Mouse (Mus musculus): ENCODE measurements around the gene Cacna2d1. TPM values are rescaled to one million over a fixed set of nuclear protein-coding genes. Genes with fewer than 3 reads are reported as not detected.

Gene Cacna2d1
- total and polyA plus RNA-seq, 3 experiments, result 0.08 to 0.13 TPM; not detected in 1

- Histone ChIP-seq H3K79me2 (ENCODE audit: control insufficient read depth, insufficient read depth, low read length, poor library complexity) (no peaks in the 10 kb centered on the region), H3K36me3 (ENCODE audit: control insufficient read depth in 1 of 2, insufficient read depth in 2 of 2, low read length in 2 of 2) (no peaks in the 10 kb centered on the region), H3K4me3 (ENCODE audit: control insufficient read depth in 1 of 2, insufficient read depth in 1 of 2, low read depth in 2 of 2, low read length in 2 of 2) (no peak overlapping the region), H3K27ac (ENCODE audit: control insufficient read depth, low read depth, low read length) (no peak overlapping the region), H3K9me3 (replicated peaks; ENCODE audit: insufficient read depth, low read length) (no peaks in the 10 kb centered on the region), H3K4me1 (ENCODE audit: control insufficient read depth in 1 of 2, insufficient read depth in 2 of 2, low read length in 2 of 2) (no peaks in the 10 kb centered on the region), H3K9ac (ENCODE audit: control insufficient read depth, low read depth, low read length, poor library complexity, severe bottlenecking) (no peak overlapping the region), H3K27me3 (ENCODE audit: control insufficient read depth in 1 of 2, insufficient read depth in 2 of 2, low read length in 2 of 2) (no peaks in the 10 kb centered on the region)
- TF ChIP-seq MAX (IDR thresholded peaks at IDR 0.05; ENCODE audit: low read length) (no peak), NELFE (IDR thresholded peaks at IDR 0.05; ENCODE audit: low read depth, low read length) (no peak), ZNF384 (IDR thresholded peaks at IDR 0.05; ENCODE audit: low read depth, low read length) (no peak), KAT2A (conservative IDR thresholded peaks at IDR 0.05; ENCODE audit: low read depth, low read length) (no peak), MXI1 (IDR thresholded peaks at IDR 0.05; ENCODE audit: low read depth, low read length) (no peak), CHD1 (IDR thresholded peaks at IDR 0.05; ENCODE audit: low read depth, low read length) (no peak), MYC (IDR thresholded peaks at IDR 0.05; ENCODE audit: low read depth, low read length) (no peak), ELF1 (IDR thresholded peaks at IDR 0.05; ENCODE audit: low read depth, low read length) (no peak), CHD2 (IDR thresholded peaks at IDR 0.05; ENCODE audit: low read length) (no peak), ZKSCAN1 (IDR thresholded peaks at IDR 0.05; ENCODE audit: low read depth, low read length) (no peak), HCFC1 (IDR thresholded peaks at IDR 0.05; ENCODE audit: low read depth, low read length) (no peak), SMC3 (IDR thresholded peaks at IDR 0.05; ENCODE audit: low read depth, low read length) (no peak), CTCF (IDR thresholded peaks at IDR 0.05 in 2 of 3, conservative IDR thresholded peaks at IDR 0.05 in 1 of 3; ENCODE audit: control insufficient read depth in 1 of 3, insufficient read depth in 1 of 3, low read depth in 2 of 3, low read length in 3 of 3, poor library complexity in 1 of 3, severe bottlenecking in 1 of 3) (no peak), RCOR1 (IDR thresholded peaks at IDR 0.05; ENCODE audit: low read depth, low read length) (no peak), ZMIZ1 (IDR thresholded peaks at IDR 0.05; ENCODE audit: low read depth, low read length) (no peak)
- no peak for DNase-seq (ENCODE audit: low read depth, low spot score)
Observed at GRCm38 (mm10) chr5:15966888-15967287, 32.4 kb downstream of the Cacna2d1 start.

- Histone ChIP-seq H3K9me3 (replicated peaks; ENCODE audit: insufficient read depth, low read length) (no peaks in the 10 kb centered on the region), H3K4me3 (ENCODE audit: control insufficient read depth in 1 of 2, insufficient read depth in 1 of 2, low read depth in 2 of 2, low read length in 2 of 2) (no peak overlapping the region), H3K4me1 (ENCODE audit: control insufficient read depth in 1 of 2, insufficient read depth in 2 of 2, low read length in 2 of 2) (no peaks in the 10 kb centered on the region), H3K9ac (ENCODE audit: control insufficient read depth, low read depth, low read length, poor library complexity, severe bottlenecking) (no peak overlapping the region), H3K79me2 (ENCODE audit: control insufficient read depth, insufficient read depth, low read length, poor library complexity) (no peaks in the 10 kb centered on the region), H3K27me3 (ENCODE audit: control insufficient read depth in 1 of 2, insufficient read depth in 2 of 2, low read length in 2 of 2) (no peaks in the 10 kb centered on the region), H3K27ac (ENCODE audit: control insufficient read depth, low read depth, low read length) (no peak overlapping the region), H3K36me3 (ENCODE audit: control insufficient read depth in 1 of 2, insufficient read depth in 2 of 2, low read length in 2 of 2) (no peaks in the 10 kb centered on the region)
- no peak for DNase-seq (ENCODE audit: low read depth, low spot score)
- TF ChIP-seq MXI1 (IDR thresholded peaks at IDR 0.05; ENCODE audit: low read depth, low read length) (no peak), USF1 (IDR thresholded peaks at IDR 0.05; ENCODE audit: low read depth, low read length) (no peak), MYC (IDR thresholded peaks at IDR 0.05; ENCODE audit: low read depth, low read length) (no peak), KAT2A (conservative IDR thresholded peaks at IDR 0.05; ENCODE audit: low read depth, low read length) (no peak), HCFC1 (IDR thresholded peaks at IDR 0.05; ENCODE audit: low read depth, low read length) (no peak)
Observed at GRCm38 (mm10) chr5:15971821-15972220, 37.3 kb downstream of the Cacna2d1 start.
